8 mouse cellular contexts compared by ENCODE assay signal in genomic region chrX:103563531-103564246, GRCm38 (mm10).
A peak's percentile ranks its signal among the peaks of the same experiment; 100 is the strongest.
DNase-seq lines count a peak whose midpoint lies in the region; ATAC-seq and TF ChIP-seq lines count a peak whose summit lies in the region.

No protein-coding gene starts in this region.

- peak; percentile 91 for DNase-seq in embryonic facial prominence, embryonic 14.5 days (ENCODE audit: low spot score)
- peak; percentile 80 for DNase-seq in heart, embryonic 10.5 days (ENCODE audit: low spot score)
- DNase-seq in kidney, postnatal 10 days = peak; percentile 77
- peak; percentile 87 for DNase-seq in lung, embryonic 14.5 days
- DNase-seq in retina, adult 2 months (ENCODE audit: low read depth, low spot score) = peak; percentile 22
- DNase-seq in natural killer cell, adult 2 months (ENCODE audit: low spot score in 2 of 2) = no peak

- H3K4me1 ChIP-seq in megakaryocyte, embryonic 14.5 days = peaks cover 16% of the 10 kb centered on the region
- peaks cover 7% of the 10 kb centered on the region for H3K4me1 ChIP-seq in embryonic facial prominence, embryonic 14.5 days (ENCODE audit: control insufficient read depth, insufficient read depth, low read length)
- no peaks in the 10 kb centered on the region; the same call in 1 of the 2 replicates for H3K4me1 ChIP-seq in heart, embryonic 10.5 days
- no peaks in the 10 kb centered on the region for H3K4me1 ChIP-seq in lung, embryonic 14.5 days (ENCODE audit: insufficient read depth)

- H3K36me3 ChIP-seq in megakaryocyte, embryonic 14.5 days (replicated peaks; ENCODE audit: low read length) = peaks cover 17% of the 10 kb centered on the region
- H3K36me3 ChIP-seq in embryonic facial prominence, embryonic 14.5 days (ENCODE audit: control insufficient read depth, insufficient read depth, low read length) = no peaks in the 10 kb centered on the region
- peaks cover 6% of the 10 kb centered on the region; the same call in 1 of the 2 replicates for H3K36me3 ChIP-seq in heart, embryonic 10.5 days
- H3K36me3 ChIP-seq in lung, embryonic 14.5 days (ENCODE audit: insufficient read depth) = peaks cover 9% of the 10 kb centered on the region

- peak overlapping the region; percentile 30 for H3K4me3 ChIP-seq in megakaryocyte, embryonic 14.5 days (replicated peaks)
- no peak overlapping the region for H3K4me3 ChIP-seq in embryonic facial prominence, embryonic 14.5 days (ENCODE audit: low read depth, low read length)
- no peak overlapping the region for H3K4me3 ChIP-seq in heart, embryonic 10.5 days
- no peak overlapping the region for H3K4me3 ChIP-seq in lung, embryonic 14.5 days (ENCODE audit: low read depth, low read length)

- no peaks in the 10 kb centered on the region for H3K9me3 ChIP-seq in megakaryocyte, embryonic 14.5 days
- 0 out of 2 replicates have a peak, but pooled peaks cover 4% of the 10 kb centered on the region for H3K9me3 ChIP-seq in embryonic facial prominence, embryonic 14.5 days (ENCODE audit: control insufficient read depth, low read length)
- no peaks in the 10 kb centered on the region for H3K9me3 ChIP-seq in heart, embryonic 10.5 days
- H3K9me3 ChIP-seq in lung, embryonic 14.5 days (ENCODE audit: low read depth, low read length) = no peaks in the 10 kb centered on the region

- H3K27ac ChIP-seq in embryonic facial prominence, embryonic 14.5 days (replicated peaks; ENCODE audit: low read depth, low read length) = no peak overlapping the region; the same call in none of the 2 replicates
- no peak overlapping the region; the same call in 1 of the 2 replicates for H3K27ac ChIP-seq in heart, embryonic 10.5 days
- H3K27ac ChIP-seq in lung, embryonic 14.5 days (ENCODE audit: low read depth) = 0 out of 2 replicates have a peak overlapping the region, but pooled peaks have one; percentile 25

- WGBS in embryonic facial prominence, embryonic 14.5 days = 54% methylated on average over 8 of the region's 8 CpGs
- 68% methylated on average over 8 of the region's 8 CpGs for WGBS in heart, embryonic 10.5 days
- WGBS in lung, embryonic 14.5 days = 36% methylated on average over 8 of the region's 8 CpGs

- no peak overlapping the region for H3K9ac ChIP-seq in embryonic facial prominence, embryonic 14.5 days (ENCODE audit: low read depth, low read length)
- H3K9ac ChIP-seq in lung, embryonic 14.5 days = no peak overlapping the region

- no peak overlapping the region for H3K4me2 ChIP-seq in embryonic facial prominence, embryonic 14.5 days (ENCODE audit: low read depth, low read length)
- H3K4me2 ChIP-seq in lung, embryonic 14.5 days = no peak overlapping the region

- no peak for ATAC-seq in megakaryocyte, adult 5-6 weeks (ENCODE audit: poor library complexity, severe bottlenecking)
- ATAC-seq in embryonic facial prominence, embryonic 14.5 days (ENCODE audit: low read depth) = peak; percentile 95
- ATAC-seq in lung, embryonic 14.5 days (ENCODE audit: insufficient read depth) = peak; percentile 93

- TF ChIP-seq CTCF in lung, embryonic 14.5 days (IDR thresholded peaks at IDR 0.05; ENCODE audit: low read depth) = no peak

- H3K27me3 ChIP-seq in megakaryocyte, embryonic 14.5 days (replicated peaks) = no peaks in the 10 kb centered on the region
- H3K27me3 ChIP-seq in embryonic facial prominence, embryonic 14.5 days (replicated peaks; ENCODE audit: control insufficient read depth, insufficient read depth, low read length) = no peaks in the 10 kb centered on the region
- no peaks in the 10 kb centered on the region for H3K27me3 ChIP-seq in heart, embryonic 10.5 days (ENCODE audit: insufficient read depth, poor library complexity, severe bottlenecking)
- H3K27me3 ChIP-seq in lung, embryonic 14.5 days (ENCODE audit: insufficient read depth, low read length) = no peaks in the 10 kb centered on the region

Comparison
In these comparisons a context has a peak if more than half of its experiments do, and no peak if none do; other contexts are left out.
1. DNase-seq: peak in embryonic facial prominence, embryonic 14.5 days (single experiment), heart, embryonic 10.5 days (single experiment), kidney, postnatal 10 days (single experiment), lung, embryonic 14.5 days (single experiment) and retina, adult 2 months (single experiment); none in natural killer cell, adult 2 months (0 of 2).